Mouse (Mus musculus) stomach, embryonic 16.5 days (tissue): Measurements from ENCODE around the gene Zranb1. TPM values are rescaled to one million over a fixed set of nuclear protein-coding genes. Genes with fewer than 3 reads are reported as not detected.
A peak's percentile ranks its signal among the peaks of the same experiment; 100 is the strongest.

Source experiments
- ATAC-seq: fragments of 200-750 bp; cut with Nextera tagmentation; 2 replicates; pipeline ENCODE4 v1.8.0; 2017; ENCODE audit warnings: moderate number of reproducible peaks, moderate TSS enrichment; ENCODE audit not compliant: insufficient read depth, low FRiP score
- H3K27ac ChIP-seq: fragments of 300-500 bp; sonication (generic); 2 replicates; pipeline ENCODE4 v1.5.1; 2014; ENCODE audit warnings: low read length
- H3K27me3 ChIP-seq: fragments of 300-500 bp; sonication (generic); 2 replicates; pipeline ENCODE4 v1.6.1; 2014; ENCODE audit warnings: low read length, control low read depth, mixed read lengths; ENCODE audit not compliant: control insufficient read depth, insufficient read depth
- H3K36me3 ChIP-seq: fragments of 300-500 bp; sonication (generic); 2 replicates; pipeline ENCODE4 v1.6.1; 2014; ENCODE audit warnings: low read length; ENCODE audit not compliant: control insufficient read depth, insufficient read depth
- H3K4me1 ChIP-seq: fragments of 300-500 bp; sonication (generic); 2 replicates; pipeline ENCODE4 v1.6.1; 2014; ENCODE audit warnings: low read length, control low read depth, mixed read lengths; ENCODE audit not compliant: control insufficient read depth, insufficient read depth
- H3K4me2 ChIP-seq: fragments of 300-500 bp; sonication (generic); 2 replicates; pipeline ENCODE4 v1.6.1; 2014; ENCODE audit warnings: low read depth, low read length, mixed read lengths
- H3K4me3 ChIP-seq: fragments of 300-500 bp; sonication (generic); replicated peaks from 2 replicates; pipeline ENCODE4 v1.5.1; 2014; ENCODE audit warnings: mild to moderate bottlenecking, low read length
- H3K9ac ChIP-seq: fragments of 300-500 bp; sonication (generic); 2 replicates; pipeline ENCODE4 v1.6.1; 2014; ENCODE audit warnings: low read length
- H3K9me3 ChIP-seq: fragments of 300-500 bp; sonication (generic); replicated peaks from 2 replicates; pipeline ENCODE4 v1.6.1; 2016; ENCODE audit warnings: low read length, control low read depth; ENCODE audit not compliant: control insufficient read depth
- WGBS: fragments of 180-500 bp; shearing (Covaris S2); extraction: QIAGEN DNeasy Blood & Tissue Kit; methylation state at CpG from one replicate; pipeline ENCODE4 v1.1.7; 2014; 5-methylcytosine and 5-hydroxymethylcytosine counted together
- polyA plus RNA-seq: library from polyadenylated mRNA; unstranded; fragments of >200 nt; fragmentation: Nextera tagmentation; extraction: Ambion mirVana; gene quantifications from 2 replicates; pipeline ENCODE4 v1.2.1, GENCODE M21; 2015

Gene Zranb1
- polyA plus RNA-seq, 1 experiment from 2014 or later: 10.5 TPM

GRCm38 (mm10) chr7:133029496-133030047, 98.6 kb downstream of the Zranb1 start:
- no peaks in the 10 kb centered on the region for H3K36me3 ChIP-seq
- H3K9ac ChIP-seq: no peak overlapping the region
- no peaks in the 10 kb centered on the region for H3K9me3 ChIP-seq
- ATAC-seq: peak; percentile 89
- H3K27me3 ChIP-seq: no peaks in the 10 kb centered on the region
- 54% methylated on average over 8 of the region's 8 CpGs for WGBS
- peak overlapping the region; percentile 62 for H3K27ac ChIP-seq
- no peak overlapping the region for H3K4me3 ChIP-seq
- H3K4me2 ChIP-seq: no peak overlapping the region
- peaks cover 60% of the 10 kb centered on the region for H3K4me1 ChIP-seq

- Histone ChIP-seq H3K9me3 (no peaks in the 10 kb centered on the region), H3K4me1 (peaks cover 58% of the 10 kb centered on the region), H3K9ac (no peak overlapping the region), H3K4me2 (no peak overlapping the region), H3K27me3 (no peaks in the 10 kb centered on the region), H3K27ac (no peak overlapping the region), H3K4me3 (no peak overlapping the region), H3K36me3 (no peaks in the 10 kb centered on the region)
- ATAC-seq: peak; percentile 51; the same call in 1 of the 2 replicates
- WGBS: 44% methylated on average over 9 of the region's 9 CpGs
Measured at GRCm38 (mm10) chr7:133032589-133033203, 101.8 kb downstream of the Zranb1 start.

GRCm38 (mm10) chr7:133035901-133036300, 105.0 kb downstream of the Zranb1 start:
- Histone ChIP-seq H3K9me3 (no peaks in the 10 kb centered on the region), H3K4me1 (peaks cover 63% of the 10 kb centered on the region), H3K9ac (no peak overlapping the region), H3K27me3 (no peaks in the 10 kb centered on the region), H3K36me3 (no peaks in the 10 kb centered on the region), H3K27ac (no peak overlapping the region), H3K4me2 (no peak overlapping the region), H3K4me3 (no peak overlapping the region)
- no peak for ATAC-seq

Other genes starting within 250 kb of the Zranb1 start
- 15.1 and 17.4 TPM in 2 replicates for gene Fam53b, start 117.3 kb upstream of the Zranb1 start, polyA plus RNA-seq
- gene Eef1akmt2, start 78.5 kb upstream of the Zranb1 start, polyA plus RNA-seq: 54.3 and 56.5 TPM in 2 replicates
- 31.0 and 31.5 TPM in 2 replicates for gene Abraxas2, start 71.9 kb upstream of the Zranb1 start, polyA plus RNA-seq
- gene Fgfr2, start 192.2 kb downstream of the Zranb1 start, polyA plus RNA-seq: 93.4 and 113 TPM in 2 replicates
- 72.6 and 79.3 TPM in 2 replicates for gene Ctbp2, start 193.2 kb downstream of the Zranb1 start, polyA plus RNA-seq